Mouse (Mus musculus): Measurements from ENCODE around the gene Midn. TPM values are rescaled to one million over a fixed set of nuclear protein-coding genes. Genes with fewer than 3 reads are reported as not detected.

The Midn gene
- total RNA-seq, 2 experiments from 2014 or later: 117 to 125 TPM

DNA sequence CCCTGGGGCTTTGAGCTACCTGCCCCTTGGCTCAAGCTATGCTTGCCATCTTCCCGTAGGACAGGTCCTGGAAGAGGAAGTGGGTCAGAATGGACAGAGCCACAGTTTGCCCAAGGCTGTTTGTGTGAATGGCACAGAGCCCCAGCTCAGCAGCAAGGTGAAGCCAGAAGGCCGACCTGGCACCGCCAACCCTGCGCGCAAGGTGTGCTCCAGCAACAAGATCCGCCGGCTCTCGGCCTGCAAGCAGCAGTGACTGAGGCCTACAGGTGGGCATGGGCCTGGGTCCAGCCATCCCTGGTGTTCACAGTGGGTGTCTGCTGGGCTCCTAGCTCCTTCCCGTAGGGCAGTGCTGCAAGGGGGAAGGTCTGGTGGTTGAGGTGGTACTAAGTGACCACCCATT, 18.2 kb upstream of the Midn start:
- DNase-seq: no peak

DNA sequence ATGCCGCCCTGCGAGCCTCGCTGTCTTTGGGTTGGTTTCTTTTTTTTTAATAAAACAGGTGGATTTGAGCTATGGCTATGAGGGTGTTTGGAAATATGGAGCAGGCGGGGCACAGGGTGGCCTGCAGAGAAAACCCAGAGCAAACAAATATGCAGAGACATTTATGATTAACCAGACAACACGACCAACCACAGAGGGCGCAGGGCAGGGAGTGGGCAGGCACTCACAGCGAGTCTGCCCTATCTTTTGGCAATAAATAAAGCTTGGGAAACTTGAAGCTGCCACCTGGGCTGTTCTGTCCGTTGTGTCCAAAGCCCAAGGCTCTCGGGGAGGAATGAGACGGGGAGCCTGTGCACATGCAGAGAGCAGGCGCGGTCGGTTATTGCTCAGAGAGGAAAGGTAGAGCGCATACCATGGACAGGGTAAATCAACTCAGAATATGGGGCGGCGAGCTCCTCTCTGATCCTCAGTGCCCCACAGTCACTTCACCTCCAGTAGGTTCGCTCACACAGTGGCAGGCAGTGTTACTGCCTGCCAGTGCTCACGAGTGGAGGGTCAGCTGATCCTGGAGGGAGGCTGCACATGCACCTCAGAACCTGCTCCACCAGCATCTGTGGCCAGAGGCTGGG, 17.6 kb upstream of the Midn start:
- no peak for DNase-seq

DNA sequence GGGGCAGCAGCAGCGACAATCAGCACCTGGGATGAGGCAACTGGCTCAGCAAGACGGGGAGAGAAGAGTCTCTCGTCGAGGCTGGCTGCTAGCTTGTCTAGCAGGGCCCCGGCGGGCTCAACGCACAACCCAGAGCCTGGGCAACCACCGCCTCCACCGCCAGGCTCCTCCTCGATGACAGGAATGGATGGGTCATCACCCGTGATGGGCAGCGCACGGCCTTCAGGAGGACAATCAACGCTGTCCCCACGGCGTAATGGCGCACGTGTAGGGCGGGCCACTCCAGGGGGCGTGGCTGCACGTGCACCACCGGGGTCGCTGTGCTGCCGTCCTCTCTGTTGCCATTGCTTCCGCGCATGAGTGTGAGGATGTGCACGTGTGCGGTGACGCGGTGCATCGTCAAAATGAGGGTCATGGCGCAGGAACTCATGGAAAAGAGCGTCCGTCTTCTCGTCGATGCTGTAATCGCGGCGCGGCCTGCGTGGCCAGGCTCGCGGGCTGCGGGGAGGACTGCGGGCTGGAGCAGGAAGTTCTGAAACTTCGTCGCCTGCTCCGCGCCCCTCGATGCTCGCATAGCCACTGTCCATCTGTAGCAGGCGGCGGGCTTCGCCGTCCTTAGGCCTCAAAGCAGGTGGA, 16.6 kb upstream of the Midn start:
- DNase-seq: peak in 1 of 2 experiments; percentile 3

DNA sequence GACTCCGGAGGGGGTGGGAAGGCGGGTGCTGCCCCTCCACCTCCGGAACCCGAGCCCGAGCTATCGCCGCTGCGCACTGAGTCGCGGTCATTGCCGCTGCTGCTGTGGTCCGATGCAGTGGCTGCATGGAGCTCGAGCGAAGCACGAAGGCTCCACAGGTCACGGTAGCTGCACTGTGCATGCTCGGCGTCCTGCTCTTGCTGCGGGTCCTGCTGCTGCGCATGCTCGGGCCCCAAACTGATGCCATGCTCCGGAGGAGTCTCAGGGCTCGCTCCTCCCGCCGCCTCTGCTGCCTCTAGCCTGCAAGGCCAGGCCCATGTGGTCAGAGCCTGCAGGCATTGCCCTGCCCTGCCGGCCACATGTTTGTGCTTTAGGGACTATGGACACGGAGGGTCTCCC, 16.1 kb upstream of the Midn start:
- no peak for DNase-seq

DNA sequence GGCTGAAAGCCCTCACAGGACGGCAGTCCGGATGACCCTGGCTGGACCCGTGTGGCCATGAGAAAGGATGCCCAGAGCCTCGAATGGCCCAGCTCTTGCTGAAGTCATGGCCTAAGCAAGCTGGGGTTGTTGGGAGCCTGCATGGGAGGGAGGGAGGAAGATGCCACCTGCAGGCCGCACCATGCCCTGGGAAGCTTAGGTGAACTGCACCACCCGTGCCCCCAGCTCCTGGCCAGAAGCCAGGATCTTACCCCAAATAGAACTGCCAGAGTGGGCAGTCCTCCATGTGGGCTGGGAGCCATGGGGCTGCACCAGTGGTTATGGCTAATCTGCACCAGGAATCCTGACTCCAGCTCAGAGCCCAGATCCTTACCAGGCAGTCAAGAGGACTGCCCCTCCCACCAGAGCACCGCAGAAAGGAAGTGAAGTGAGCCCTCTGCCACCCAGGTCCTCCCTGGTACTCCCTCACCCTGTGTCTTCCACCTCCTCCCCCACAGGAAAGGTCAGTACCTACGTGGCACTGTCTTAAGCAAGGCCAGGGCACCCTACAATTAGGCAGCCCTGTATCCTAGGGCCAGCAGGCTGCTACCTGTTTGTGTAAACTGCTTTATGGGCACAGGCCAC, 14.7 kb upstream of the Midn start:
- DNase-seq: peak; percentile 75 to 76

DNA sequence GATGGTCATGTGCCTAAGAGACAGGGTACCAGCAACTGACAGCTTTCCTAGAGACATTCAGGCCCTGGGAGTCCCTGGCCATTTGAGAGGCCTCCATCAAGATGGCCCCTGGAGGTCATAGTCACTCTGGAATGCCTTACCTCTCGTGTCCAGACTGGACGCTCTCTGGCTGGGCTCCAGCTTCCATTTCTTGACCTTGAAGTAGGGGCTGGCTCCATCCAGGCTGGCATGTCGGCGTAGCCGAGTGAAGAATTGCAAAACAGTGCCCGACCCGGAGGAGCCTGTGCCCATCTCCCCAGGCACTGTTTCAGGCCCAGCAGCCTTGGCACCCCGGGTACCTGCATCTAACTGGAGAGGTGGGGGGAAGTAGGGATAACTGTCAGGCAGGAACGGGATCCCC, 13.7 kb upstream of the Midn start:
- peak in 1 of 2 experiments; percentile 11 for DNase-seq

DNA sequence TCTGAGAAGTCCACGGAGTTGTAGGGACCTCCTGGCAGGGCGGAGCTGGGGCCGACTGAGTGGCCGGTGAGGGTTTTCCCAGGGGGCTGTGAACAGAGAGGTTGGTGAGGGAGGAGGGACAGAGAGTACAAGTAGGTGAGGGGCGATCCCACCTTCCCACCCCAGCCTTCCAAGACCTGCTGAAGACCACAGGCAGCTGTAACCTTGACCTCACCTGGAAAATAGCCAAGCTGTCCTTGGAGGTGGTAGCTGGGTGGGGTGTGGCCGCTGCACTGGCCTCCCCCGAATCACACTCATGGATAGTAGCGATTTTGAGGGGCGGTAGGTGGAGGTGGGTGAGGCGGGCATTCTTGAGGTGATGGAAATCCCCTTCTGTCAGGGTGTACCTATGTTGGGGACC, 12.9 kb upstream of the Midn start:
- DNase-seq: peak in 1 of 2 experiments; percentile 6

DNA sequence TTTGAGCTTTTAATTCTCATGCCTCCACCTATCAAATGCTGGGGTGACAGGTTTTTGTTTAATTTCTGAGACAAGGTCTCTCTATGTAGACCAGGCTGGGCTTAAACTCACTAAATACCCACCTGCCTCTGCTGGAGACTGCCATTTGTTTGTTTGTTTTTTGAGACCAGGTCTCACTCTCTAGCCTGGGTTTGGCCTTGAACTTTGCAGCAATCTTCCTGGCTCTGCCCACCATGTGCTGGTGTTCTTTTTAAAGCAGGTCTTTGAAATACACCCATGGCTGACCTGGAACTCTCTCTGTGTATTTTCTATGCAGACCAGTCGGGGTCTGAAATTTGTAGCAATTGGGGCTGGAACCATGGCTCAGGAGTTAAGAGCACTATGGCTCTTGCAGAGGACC, 12.4 kb upstream of the Midn start:
- DNase-seq: no peak

DNA sequence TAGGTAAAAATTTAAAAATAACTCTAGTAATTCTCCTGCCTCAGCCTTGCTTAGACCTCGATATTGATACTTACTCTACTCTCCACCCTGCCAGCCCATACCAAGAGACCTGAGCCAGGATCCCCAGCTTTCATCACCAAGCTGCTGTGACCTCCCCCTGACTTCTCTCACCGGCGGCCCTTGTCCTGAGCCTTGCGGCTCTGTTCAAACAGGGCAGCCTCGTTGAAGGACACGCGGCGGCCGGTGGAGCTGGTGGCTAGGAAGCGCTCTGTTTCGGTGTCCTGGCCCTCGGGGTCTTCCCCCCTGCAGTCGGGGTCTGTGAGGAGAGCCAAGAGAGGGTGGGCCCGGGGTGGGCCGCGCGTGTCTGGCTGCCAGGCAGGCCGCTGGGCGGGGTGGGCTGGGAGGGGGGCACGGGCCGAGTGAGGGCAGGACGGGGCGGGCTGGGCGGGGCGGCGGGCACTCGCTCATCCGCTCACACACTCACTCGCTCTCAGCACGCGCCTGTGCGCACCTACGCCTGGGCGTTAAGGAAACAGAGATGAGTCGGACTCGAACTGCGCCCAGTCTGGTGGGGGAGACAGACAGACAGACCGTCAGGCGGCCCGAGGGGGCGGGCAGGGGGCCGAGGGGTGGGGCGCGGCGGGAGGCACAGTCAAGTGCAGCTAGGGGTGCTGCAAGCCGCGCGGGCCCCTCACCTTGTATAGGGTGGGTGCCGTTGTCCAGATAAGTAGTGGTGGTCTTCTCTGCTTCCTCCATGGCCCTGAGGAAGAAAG, 11.7 kb upstream of the Midn start:
- DNase-seq: no peak

DNA sequence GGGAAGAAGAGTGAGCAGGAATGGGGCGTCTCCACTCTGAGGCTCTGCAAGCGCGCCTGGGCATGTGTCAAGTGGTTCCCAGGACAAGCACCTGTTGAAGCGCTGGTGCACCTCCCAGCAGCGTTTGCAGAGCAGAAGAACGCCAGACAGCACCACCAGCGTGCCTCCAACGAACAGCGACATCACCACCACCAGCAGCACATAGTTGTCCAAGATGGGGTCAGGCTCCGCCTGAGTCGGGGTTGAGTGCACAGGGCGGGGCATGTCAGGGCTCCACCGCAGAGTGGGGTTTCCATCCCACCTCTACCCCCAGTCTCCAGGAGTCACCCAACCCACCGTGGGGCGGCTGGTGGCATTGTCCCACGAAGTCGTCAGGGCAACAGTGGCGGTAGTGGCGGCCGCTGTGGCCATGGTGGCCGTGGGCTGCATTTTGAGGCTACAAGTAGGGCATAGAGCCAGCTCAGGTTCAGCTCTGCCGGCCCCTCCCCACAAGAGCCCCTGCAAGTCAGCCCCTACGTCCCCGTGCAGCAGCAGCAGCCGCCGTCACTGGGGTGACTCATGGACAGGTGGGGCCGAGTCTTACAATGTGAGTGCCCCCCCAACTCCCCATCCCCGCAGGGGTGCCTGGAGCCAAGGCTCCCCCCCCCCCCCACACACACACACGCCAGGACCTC, 11.0 kb upstream of the Midn start:
- DNase-seq: peak in 1 of 2 experiments; percentile 7

DNA sequence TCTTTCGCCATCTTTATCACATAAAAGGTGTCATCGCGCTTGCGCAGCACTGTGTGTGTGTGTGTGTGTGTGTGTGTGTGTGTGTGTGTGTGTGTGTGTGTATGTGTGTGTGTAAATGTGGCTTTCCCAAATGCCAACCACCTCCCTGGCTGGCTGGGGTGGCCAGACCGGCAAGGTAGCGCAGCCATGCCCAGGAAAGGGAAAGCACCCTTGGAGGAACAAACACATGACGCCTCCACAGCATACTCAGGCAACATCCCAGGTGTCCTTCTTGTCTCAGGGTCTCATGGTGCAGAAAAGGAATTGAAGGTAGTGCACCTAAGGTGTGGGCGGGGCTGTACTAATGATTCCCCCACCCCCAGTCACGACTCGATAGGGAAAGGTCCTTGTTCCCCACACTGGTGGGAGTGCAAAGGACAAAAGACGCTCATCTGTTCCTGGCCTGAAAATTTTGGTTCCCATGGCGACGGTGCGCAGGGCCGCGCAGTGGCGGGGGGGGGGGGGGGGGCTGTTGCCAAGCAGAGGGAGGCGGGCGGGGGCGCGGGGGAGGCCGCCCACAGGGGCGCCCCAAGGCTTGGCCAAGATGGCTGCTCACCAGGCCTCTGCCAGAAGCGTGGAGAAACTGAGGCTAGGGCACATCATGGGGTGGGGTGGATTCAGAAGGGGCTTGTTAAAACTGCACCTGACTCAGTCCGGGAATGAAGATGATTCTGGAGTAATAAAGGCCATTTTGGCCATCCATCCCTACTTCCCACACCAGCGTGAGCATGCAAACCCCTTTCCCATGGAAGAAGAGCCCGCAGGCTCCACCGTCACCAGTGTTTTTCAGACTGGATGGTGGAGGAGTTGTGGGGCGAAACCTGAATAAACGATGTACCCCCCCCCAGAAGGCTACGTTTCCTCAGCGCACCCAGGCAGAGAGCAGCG, 10.2 kb upstream of the Midn start:
- peak in 1 of 2 experiments; percentile 3 for DNase-seq

DNA sequence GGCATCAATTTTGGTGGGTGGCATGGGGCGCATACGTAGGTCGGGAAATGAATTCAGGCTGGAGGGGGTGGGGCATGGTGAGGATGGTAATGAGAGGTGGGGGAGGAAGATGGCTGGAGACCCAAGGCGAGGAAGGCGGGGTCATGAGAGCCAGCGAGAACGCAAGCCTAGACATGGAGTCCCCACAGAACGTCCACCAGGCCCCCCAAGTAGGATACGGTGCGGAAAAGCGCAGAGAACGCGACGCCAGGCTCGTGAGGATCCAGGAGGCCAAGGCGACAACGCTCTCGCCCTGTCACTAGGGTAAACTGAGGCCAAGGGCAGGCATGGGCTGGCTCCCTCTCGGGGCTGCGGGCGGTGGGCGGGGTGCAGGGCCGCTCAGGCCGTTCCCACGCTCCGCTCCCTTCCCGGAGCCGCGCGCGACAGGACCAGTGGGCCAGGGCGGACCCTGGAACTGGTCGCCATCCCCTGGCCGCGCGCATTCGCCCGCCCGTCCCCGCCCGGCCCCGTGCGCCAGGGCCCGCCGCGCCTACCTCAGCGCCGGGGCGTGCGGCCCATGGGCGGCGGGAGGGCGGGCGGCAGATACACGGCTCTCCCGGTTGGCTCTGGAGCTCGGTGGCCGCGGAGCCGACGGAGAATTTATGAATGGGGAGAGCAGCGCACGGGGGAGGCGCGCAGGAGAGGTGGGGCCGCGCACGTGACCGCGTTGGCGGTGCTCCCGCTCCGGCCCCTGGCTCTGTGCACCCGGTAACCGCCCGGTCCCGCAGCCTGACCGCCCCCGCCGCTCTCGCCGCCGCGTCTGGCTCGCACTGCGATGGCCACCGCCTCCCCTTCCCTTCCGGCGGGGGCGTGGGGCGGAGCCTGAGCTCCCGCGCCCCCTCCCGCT, 9.3 kb upstream of the Midn start, which contains the start of gene Atp5d:
TSS of gene Atp5d (plus strand) at position 80 of the 886 bp plus-strand sequence.
- DNase-seq: peak; percentile 66 to 77

DNA sequence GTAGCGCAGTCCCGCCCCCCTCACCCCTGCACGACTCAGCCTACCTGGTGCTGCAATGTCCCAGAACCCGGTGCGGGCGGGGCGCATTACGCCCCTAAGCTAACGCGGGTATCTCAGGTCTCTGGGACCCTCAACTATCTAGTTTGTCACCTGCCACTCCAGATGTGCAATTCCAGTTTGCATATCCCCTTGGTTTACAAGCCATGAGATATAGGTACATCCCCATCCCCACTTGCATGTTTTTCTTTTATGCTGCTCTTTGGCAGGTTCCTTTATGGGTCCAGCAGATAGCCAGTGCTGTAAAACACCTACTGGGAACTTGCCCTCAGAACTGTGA, 8.7 kb upstream of the Midn start:
- no peak for DNase-seq

DNA sequence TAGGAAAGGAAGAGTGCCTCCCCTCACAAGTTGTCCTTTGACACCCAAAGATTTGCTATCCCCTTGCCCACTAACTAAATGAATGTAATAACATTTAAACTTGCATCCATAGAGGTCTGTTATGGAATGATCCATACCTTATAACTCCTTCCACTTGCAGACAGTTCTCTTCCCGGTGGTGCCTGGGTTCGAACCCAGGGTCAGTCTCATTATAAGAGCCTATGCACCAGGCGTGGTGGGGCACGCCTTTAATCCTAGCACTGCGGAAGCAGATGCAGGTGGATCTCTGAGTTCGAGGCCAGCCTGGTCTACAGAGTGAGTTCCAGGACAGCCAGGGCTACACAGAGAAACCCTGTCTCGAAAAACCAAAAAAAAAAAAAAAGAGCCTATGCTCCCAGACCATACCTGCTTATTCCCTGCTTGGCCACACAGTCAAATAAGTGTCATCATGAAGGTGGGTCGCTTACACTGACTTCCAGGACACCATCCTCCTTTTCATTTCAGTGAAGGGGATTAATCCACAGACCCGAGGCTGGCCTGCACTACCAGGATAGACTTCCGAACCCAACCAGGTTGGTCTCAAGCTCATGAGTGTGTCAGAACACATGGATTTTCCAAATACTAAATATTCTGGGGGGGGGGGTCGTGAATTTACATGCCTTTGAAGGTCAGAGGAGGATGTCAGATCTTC, 8.0 kb upstream of the Midn start:
- no peak for DNase-seq

DNA sequence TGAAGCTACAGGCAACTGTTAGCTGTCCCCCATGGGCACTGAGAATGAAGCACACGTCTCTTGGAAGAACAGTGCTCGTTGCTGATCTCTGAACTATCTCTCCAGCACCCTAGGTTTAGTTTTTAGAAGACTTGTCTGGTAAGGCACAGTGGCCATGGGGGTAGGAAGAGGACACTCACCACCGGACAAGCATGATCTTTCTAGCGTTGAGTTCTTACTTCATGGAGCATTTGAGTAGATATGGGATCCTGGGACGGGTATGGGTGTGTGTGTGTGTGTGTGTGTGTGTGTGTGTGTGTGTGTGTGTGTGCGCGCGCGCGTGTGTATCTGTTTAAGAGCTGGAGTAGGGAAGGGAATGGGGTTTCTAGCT, 7.4 kb upstream of the Midn start, which contains the start of gene Cbarp:
TSS of gene Cbarp (minus strand) at position 170 of the 370 bp plus-strand sequence.
- DNase-seq: no peak

DNA sequence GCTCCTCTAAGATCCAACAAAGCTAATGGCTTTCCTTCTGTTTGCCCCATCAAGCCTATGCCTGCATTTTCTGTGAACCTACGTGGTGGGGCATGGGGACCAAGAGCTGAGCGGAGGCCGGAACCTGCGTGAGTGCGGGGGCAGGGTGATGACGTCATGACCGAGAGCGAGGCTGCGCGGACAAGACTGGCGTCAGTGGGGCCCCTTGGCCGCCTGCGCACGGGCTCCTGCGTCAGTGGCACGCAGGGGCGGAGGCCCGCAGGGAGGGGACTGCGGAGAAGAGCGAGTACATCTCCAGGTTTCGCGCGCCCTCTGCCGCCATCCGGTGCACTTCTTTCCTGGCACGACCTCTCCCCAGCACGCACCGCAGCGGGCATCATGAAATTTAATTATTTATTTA, 6.8 kb upstream of the Midn start:
- peak; percentile 95 to 98 for DNase-seq

DNA sequence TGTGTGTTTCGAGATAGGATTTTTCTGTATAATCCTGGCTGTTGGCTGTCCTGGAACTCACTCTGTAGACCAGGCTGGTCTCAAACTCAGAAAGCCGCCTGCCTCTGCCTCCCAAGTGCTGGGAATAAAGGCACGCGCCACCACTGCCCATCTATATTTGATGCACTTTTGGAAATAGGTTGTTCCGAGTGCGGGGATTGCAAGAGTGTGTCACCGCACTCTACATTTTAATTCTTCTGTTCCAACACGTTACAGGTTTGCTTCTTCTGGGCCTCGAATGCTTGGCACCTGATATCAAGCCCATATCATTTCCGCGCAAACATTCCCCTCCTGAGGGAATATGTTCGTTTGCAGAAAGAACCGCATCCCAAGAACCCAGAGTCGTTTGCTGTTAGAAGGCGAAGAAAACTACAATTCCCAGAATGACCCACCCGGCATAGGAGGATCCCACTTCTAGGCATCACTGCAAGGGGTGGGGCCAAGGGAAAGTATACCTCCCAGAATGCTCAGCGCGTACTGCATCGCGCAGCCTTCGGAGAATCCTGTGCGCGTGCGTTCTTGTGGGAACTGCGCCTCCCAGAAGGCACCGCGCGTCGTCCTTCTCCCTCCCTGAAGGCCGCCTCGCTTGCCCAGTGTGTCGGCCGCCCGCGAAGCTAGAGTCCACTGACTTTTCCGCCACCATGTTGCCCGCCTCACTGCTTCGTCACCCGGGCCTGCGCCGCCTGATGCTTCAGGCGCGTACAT, 6.1 kb upstream of the Midn start:
- peak; percentile 97 to 98 for DNase-seq

DNA sequence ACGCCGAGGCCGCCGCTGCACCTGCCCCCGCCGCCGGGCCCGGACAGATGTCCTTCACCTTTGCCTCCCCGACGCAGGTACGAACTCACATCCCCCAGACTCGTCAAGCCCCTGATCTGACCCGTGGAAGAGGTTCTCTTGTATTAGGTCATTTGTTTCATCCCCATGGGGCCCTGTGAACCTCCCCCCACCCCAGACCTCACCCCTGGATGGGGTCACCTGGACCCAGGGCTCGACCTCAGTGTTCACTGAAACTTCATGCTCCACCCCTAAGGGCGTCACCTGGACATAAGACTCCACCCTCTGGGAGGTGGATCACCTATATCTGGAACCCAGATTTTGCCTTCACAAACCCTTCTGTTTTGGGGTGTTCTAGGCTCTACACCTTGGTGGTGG, 5.5 kb upstream of the Midn start:
- DNase-seq: no peak

DNA sequence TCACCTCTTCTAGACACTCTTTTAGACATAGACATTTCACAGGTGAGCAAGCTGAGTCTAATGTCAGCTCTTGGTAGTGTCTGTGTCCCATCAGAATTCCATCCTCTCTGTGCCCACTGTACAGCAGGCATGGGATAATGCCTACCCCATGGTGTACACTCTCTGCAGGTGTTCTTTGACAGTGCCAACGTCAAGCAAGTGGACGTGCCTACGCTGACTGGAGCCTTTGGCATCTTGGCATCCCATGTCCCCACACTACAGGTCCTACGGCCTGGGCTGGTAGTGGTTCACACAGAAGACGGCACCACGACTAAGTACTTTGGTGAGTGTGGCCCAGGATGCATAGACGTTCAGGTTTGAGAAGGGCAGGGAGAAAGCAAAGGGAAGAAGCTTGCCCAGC, 4.4 kb upstream of the Midn start:
- DNase-seq: no peak

Data from heart, adult 18-20 months (tissue).